Mouse (Mus musculus): ENCODE measurements around the gene Abhd17c.
"Not testable (repeated sequence)": the region's sequence is repeated elsewhere in the genome, so short reads cannot be mapped to it uniquely, and the experiment has no call there.

The Abhd17c gene

GRCm38 (mm10) chr7:84151001-84151959 is at the start of gene Abhd17c:
Gene Abhd17c (minus strand): TSS chr7:84151893.
- DNase-seq (ENCODE audit: low spot score in 2 of 2), result peak; percentile 47 to 53

GRCm38 (mm10) chr7:84197208-84197860 is 45.6 kb upstream of the Abhd17c start:
- DNase-seq (ENCODE audit: low spot score in 2 of 2), result no peak

- no peak for DNase-seq (ENCODE audit: low spot score in 2 of 2)
Observed at GRCm38 (mm10) chr7:84196221-84196620, 44.5 kb upstream of the Abhd17c start.

GRCm38 (mm10) chr7:84192256-84192655 is 40.6 kb upstream of the Abhd17c start:
- no peak for DNase-seq (ENCODE audit: low spot score in 2 of 2)

DNA sequence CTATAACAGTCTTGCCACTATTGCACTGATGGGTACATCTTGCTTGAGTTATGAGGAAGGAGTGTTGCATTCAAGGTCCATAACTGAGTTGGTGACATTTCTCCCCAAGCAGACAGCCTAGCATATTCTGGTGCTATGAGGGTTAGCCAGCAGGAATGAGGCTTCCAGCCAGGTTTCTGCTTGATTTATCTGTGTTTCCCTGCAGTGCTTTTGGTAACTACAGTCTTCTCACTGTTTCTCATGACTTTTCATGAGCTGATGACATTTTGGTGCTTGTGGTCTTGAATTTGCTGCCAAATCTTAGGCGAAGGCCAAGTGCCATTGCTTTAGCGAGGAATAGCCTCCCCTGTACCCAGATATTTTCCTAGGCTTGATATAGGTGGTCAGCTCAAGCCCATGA is 39.8 kb upstream of the Abhd17c start:
- DNase-seq (ENCODE audit: low spot score in 2 of 2), result no peak

- DNase-seq (ENCODE audit: low spot score in 2 of 2), result no peak
Observed at GRCm38 (mm10) chr7:84188196-84188595, 36.5 kb upstream of the Abhd17c start.

- no peak for DNase-seq (ENCODE audit: low spot score in 2 of 2)
Observed at GRCm38 (mm10) chr7:84185196-84185595, 33.5 kb upstream of the Abhd17c start.

DNA sequence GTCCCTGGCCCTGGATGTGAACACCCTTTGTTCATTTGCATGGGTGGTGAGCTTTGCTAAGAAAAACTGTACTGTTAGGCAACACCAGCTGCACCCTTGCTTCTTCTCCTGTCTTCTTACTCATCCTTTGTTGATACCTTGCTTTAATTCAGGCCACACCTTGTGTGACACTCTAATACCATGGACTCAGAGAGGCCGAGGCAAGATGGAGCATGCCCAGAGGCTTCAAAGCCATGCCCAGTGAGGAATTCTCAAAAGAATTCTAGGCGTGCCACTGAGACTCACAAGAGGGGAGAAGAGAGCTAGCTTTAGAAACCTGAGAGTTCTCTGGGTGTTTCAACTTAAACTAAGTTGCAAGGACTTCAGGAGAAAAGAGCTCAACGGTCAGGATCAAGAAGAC is 33.0 kb upstream of the Abhd17c start:
- no peak for DNase-seq (ENCODE audit: low spot score in 2 of 2)

- not testable (repeated sequence) for DNase-seq (ENCODE audit: low spot score in 2 of 2)
Observed at GRCm38 (mm10) chr7:84178809-84179208, 27.1 kb upstream of the Abhd17c start.

GRCm38 (mm10) chr7:84174655-84175448 is 23.2 kb upstream of the Abhd17c start:
- no peak for DNase-seq (ENCODE audit: low spot score in 2 of 2)

DNA sequence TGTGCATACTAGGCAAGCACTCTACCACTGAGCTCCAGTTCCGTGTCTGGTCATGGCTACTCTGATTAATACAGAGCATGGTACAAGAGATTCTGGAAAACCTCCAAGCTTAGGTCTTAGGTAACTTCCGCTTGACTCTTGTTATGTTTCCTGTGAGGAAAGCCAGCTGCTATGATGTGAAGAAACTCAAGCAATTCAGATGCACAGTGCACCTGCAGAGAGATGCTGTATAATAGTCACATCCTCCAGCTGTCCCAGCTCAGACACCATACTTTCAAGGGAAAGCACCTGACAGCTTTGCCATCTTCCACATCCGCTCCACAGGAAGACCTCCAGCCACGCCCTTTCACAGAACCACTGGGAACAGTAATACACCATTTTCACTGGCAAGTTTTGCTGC is 21.7 kb upstream of the Abhd17c start:
- no peak for DNase-seq (ENCODE audit: low spot score in 2 of 2)

DNA sequence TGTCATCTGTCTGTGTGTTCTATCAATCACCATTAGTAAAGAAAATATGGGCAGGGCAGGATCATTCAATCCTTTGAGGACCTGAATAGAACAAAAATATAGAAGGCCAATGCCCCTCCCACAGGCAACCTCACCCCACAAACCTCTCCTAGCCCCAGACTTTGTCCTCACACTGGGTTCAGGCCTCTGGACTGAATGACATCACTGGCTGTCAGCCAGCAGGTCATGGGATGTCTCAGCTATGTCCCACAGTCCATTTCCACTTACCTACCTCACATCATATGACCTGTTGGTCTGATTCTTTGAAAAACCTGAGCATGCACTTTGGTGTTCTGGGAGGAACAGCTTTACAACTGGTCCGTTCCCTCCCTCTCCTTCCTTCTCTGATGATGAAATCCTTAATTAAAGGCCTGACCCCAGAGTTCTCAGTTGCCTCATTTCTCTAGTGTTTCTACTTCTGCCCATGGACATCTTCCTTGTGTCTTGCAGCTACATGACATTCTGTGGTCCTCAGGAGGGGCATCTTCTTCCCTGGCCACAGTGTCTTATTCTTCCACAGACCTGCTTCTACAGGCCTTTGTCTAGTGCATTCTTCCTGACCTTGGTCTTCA is 19.6 kb upstream of the Abhd17c start:
- DNase-seq (ENCODE audit: low spot score in 2 of 2), result no peak

- DNase-seq (ENCODE audit: low spot score in 2 of 2), result no peak
Observed at GRCm38 (mm10) chr7:84168355-84168754, 16.7 kb upstream of the Abhd17c start.

DNA sequence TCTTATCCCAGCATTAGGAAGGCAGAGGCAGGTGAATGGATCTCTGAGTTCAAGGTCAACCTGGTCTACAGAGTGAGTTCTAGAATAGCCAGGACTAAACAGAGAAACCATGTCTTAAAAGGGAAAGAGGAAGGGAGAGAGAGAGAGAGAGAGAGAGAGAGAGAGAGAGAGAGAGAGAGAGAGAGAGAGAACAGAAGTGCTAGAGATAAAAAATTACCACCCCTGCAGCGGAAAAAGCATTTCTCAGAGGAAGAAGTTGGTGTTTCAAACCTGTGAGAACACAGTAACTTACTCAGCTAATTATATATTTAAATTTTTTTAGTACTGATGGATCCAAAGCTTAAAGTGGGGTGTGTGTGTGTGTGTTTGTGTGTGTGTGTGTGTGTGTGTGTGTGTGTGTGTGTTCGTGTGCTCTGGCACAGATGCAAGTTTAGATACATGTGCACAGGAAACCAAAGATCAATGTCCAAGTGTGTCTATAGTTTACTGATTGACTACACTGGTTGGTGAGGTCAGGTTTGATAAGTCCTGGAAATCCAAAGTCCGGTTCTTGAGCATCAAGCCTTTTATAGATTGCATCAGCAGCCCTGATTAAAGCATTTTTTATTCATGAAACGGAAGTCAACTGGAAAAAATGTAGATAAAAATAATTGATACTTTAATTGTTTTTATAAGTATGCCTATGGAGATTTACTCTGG is 15.2 kb upstream of the Abhd17c start:
- DNase-seq (ENCODE audit: low spot score in 2 of 2), result no peak

- DNase-seq (ENCODE audit: low spot score in 2 of 2), result no peak
Observed at GRCm38 (mm10) chr7:84166007-84166406, 14.3 kb upstream of the Abhd17c start.

GRCm38 (mm10) chr7:84165288-84165687 is 13.6 kb upstream of the Abhd17c start:
- DNase-seq (ENCODE audit: low spot score in 2 of 2), result no peak

GRCm38 (mm10) chr7:84164880-84165279 is 13.2 kb upstream of the Abhd17c start:
- peak; percentile 69 to 75 for DNase-seq (ENCODE audit: low spot score in 2 of 2)

DNA sequence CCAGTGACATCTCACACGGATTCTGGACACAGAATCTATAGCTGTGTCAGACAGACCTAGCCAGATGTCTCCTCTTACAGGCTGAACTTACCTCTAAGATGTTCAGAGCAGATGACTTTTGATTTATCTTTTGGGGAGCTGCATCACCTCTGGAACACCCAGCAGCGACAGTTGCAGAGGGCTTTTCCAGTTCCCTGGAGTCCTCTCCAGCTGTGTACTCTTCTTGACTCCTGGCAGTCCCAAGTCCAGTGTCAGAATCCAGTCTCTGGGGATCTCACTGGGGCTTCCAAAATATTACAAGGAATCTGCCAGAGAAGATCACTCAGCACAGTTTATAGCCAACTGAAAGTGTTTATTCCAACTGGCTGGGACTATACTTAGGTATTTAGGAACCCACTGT is 12.7 kb upstream of the Abhd17c start:
- no peak for DNase-seq (ENCODE audit: low spot score in 2 of 2)

GRCm38 (mm10) chr7:84163585-84163984 is 11.9 kb upstream of the Abhd17c start:
- no peak for DNase-seq (ENCODE audit: low spot score in 2 of 2)

GRCm38 (mm10) chr7:84159414-84159813 is 7.7 kb upstream of the Abhd17c start:
- no peak for DNase-seq (ENCODE audit: low spot score in 2 of 2)

- DNase-seq (ENCODE audit: low spot score in 2 of 2), result no peak
Observed at GRCm38 (mm10) chr7:84153821-84154220, 2.1 kb upstream of the Abhd17c start.
